Mouse (Mus musculus): ENCODE results near the gene Cdh4. TPM values are rescaled to one million over a fixed set of nuclear protein-coding genes. Genes with fewer than 3 reads are reported as not detected.

Cdh4 gene
- polyA plus RNA-seq, 1 experiment: not detected

DNA sequence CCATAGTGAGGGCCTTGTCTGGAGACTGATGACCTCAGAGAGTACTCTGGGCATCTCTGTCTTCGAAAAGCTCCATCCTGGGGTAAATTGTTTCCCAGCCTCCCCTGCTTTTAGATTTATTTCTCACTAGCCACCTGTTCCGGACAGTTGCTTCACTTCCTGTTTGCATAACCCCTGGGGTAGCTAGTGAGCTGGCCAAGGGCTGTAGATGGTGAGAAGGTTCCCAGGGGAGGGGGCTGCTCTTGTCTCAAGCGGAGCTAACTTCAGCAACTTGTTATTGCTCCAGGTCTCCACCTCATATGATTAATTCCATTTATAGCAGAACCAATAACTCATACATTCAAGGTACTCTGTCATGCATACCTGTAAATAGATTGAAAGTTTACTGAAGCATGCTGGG lies 16.6 kb upstream of the Cdh4 start:
- TF ChIP-seq CEBPB (IDR thresholded peaks at IDR 0.05; ENCODE audit: insufficient read depth, poor library complexity, severe bottlenecking): no peak
- no peak for TF ChIP-seq MYOD1 (IDR thresholded peaks at IDR 0.05; ENCODE audit: control insufficient read depth in 1 of 3, insufficient read length in 2 of 3, low read depth in 2 of 3)
- no peak for TF ChIP-seq REST (IDR thresholded peaks at IDR 0.05; ENCODE audit: insufficient read depth, insufficient read length)
- Histone ChIP-seq H3K79me2 (ENCODE audit: control insufficient read depth, insufficient read depth) (no peaks in the 10 kb centered on the region), H3K36me3 (ENCODE audit: control insufficient read depth, insufficient read depth) (no peaks in the 10 kb centered on the region), H3K4me3 (no peak overlapping the region), H3K4me2 (ENCODE audit: low read depth) (no peak overlapping the region), H3ac (ENCODE audit: control insufficient read depth, insufficient read length) (no peak overlapping the region), H3K27me3 (ENCODE audit: control insufficient read depth, insufficient read depth, insufficient read length) (no peaks in the 10 kb centered on the region)

DNA sequence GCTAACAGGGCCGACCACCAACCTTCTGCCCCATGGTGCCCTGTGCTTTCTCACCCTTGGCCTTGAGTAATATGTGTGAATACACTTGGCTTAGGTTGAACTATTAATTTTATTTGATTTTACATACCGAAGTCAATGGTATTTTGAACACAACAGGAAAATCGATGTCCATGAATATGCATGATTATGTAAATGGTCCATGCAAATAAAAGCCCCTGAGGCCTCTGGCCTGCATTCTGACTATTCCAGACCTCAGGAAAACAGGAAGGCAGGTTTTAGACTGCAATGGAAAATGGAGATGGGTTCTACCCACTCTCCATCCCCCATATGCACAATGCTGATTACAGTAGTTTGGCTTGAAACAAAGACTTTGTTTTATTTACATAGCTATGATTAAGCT lies 13.3 kb upstream of the Cdh4 start:
- H3K4me2 ChIP-seq (ENCODE audit: low read depth): no peak overlapping the region
- H3K36me3 ChIP-seq (ENCODE audit: control insufficient read depth, insufficient read depth): no peaks in the 10 kb centered on the region
- no peaks in the 10 kb centered on the region for H3K27me3 ChIP-seq (ENCODE audit: control insufficient read depth, insufficient read depth, insufficient read length)
- H3K4me3 ChIP-seq: no peak overlapping the region
- H3ac ChIP-seq (ENCODE audit: control insufficient read depth, insufficient read length): no peak overlapping the region
- no peak for TF ChIP-seq USF1 (IDR thresholded peaks at IDR 0.05; ENCODE audit: low read depth)
- TF ChIP-seq SRF (IDR thresholded peaks at IDR 0.05; ENCODE audit: control insufficient read depth, insufficient read length, low read depth): no peak
- no peak for TF ChIP-seq REST (IDR thresholded peaks at IDR 0.05; ENCODE audit: insufficient read depth, insufficient read length)
- no peak for TF ChIP-seq TCF3 (IDR thresholded peaks at IDR 0.05; ENCODE audit: insufficient read length, low read depth)
- no peak for TF ChIP-seq E2F4 (IDR thresholded peaks at IDR 0.05; ENCODE audit: insufficient read depth)
- TF ChIP-seq CEBPB (IDR thresholded peaks at IDR 0.05; ENCODE audit: insufficient read depth, poor library complexity, severe bottlenecking): no peak
- TF ChIP-seq MYOG (IDR thresholded peaks at IDR 0.05; ENCODE audit: control insufficient read depth in 1 of 3, insufficient read depth in 1 of 3, insufficient read length in 2 of 3, low read depth in 2 of 3): no peak
- TF ChIP-seq MYOD1 (IDR thresholded peaks at IDR 0.05; ENCODE audit: control insufficient read depth in 1 of 3, insufficient read length in 2 of 3, low read depth in 2 of 3): no peak
- TF ChIP-seq TCF12 (IDR thresholded peaks at IDR 0.05; ENCODE audit: insufficient read depth, poor library complexity, severe bottlenecking): no peak
- TF ChIP-seq POLR2A (IDR thresholded peaks at IDR 0.05; ENCODE audit: insufficient read length, low read depth): no peak
- no peak for TF ChIP-seq MAX (IDR thresholded peaks at IDR 0.05; ENCODE audit: low read depth)
- no peak for TF ChIP-seq POLR2AphosphoS2 (IDR thresholded peaks at IDR 0.05; ENCODE audit: insufficient read length, low read depth)
- no peaks in the 10 kb centered on the region for H3K79me2 ChIP-seq (ENCODE audit: control insufficient read depth, insufficient read depth)

DNA sequence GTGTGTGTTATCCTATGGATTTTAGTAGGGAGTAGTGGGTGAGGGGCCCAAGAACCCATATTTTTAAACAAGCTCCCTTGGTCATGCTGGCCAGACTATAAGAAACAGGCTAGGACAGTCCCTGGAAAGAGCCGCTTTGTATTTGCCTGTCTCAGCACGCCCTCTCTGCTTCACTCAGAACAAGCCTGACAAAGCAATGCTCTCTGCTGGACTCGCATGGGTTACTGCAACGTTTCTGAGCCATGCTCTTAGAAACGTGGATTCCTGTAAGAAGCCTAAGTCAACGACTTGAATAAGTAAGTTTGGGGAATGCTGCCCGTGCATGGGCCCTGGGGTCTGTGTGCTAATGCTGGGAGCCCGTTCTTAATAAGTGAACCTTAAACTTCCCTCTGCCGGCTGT lies 2.1 kb upstream of the Cdh4 start:
- Histone ChIP-seq H3ac (ENCODE audit: control insufficient read depth, insufficient read length) (no peak overlapping the region), H3K36me3 (ENCODE audit: control insufficient read depth, insufficient read depth) (no peaks in the 10 kb centered on the region), H3K4me3 (no peak overlapping the region), H3K27me3 (ENCODE audit: control insufficient read depth, insufficient read depth, insufficient read length) (no peaks in the 10 kb centered on the region), H3K4me2 (ENCODE audit: low read depth) (no peak overlapping the region), H3K79me2 (ENCODE audit: control insufficient read depth, insufficient read depth) (no peaks in the 10 kb centered on the region)
- TF ChIP-seq POLR2AphosphoS2 (IDR thresholded peaks at IDR 0.05; ENCODE audit: insufficient read length, low read depth) (no peak), REST (IDR thresholded peaks at IDR 0.05; ENCODE audit: insufficient read depth, insufficient read length) (no peak), CEBPB (IDR thresholded peaks at IDR 0.05; ENCODE audit: insufficient read depth, poor library complexity, severe bottlenecking) (no peak), USF1 (IDR thresholded peaks at IDR 0.05; ENCODE audit: low read depth) (no peak), MYOG (IDR thresholded peaks at IDR 0.05; ENCODE audit: control insufficient read depth in 1 of 3, insufficient read depth in 1 of 3, insufficient read length in 2 of 3, low read depth in 2 of 3) (no peak), TCF12 (IDR thresholded peaks at IDR 0.05; ENCODE audit: insufficient read depth, poor library complexity, severe bottlenecking) (no peak), TCF3 (IDR thresholded peaks at IDR 0.05; ENCODE audit: insufficient read length, low read depth) (no peak), MYOD1 (IDR thresholded peaks at IDR 0.05; ENCODE audit: control insufficient read depth in 1 of 3, insufficient read length in 2 of 3, low read depth in 2 of 3) (no peak), POLR2A (IDR thresholded peaks at IDR 0.05; ENCODE audit: insufficient read length, low read depth) (no peak), E2F4 (IDR thresholded peaks at IDR 0.05; ENCODE audit: insufficient read depth) (no peak), SRF (IDR thresholded peaks at IDR 0.05; ENCODE audit: control insufficient read depth, insufficient read length, low read depth) (no peak), MAX (IDR thresholded peaks at IDR 0.05; ENCODE audit: low read depth) (no peak)

DNA sequence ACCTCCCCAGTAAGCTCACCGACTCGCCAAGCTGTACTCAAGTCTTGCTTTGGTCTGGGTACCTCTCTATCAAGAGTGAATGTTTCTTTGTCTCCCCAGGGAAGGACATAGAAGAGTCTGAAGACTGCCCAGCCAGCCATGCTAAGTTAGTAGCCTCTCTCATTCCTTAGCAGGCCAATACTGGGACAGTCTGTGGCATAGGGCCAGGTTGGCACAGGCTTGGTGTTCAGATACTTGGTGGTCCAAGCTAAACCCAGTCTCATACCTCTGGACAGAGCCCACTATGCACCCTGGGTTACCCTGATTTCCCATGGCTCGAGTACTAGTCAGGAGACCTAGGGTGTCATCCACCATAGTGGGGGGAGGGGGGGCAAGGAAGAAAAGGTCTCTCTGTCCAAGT lies 1.1 kb upstream of the Cdh4 start:
- no peak overlapping the region for H3K4me3 ChIP-seq
- no peak overlapping the region for H3K4me2 ChIP-seq (ENCODE audit: low read depth)
- no peak for TF ChIP-seq USF1 (IDR thresholded peaks at IDR 0.05; ENCODE audit: low read depth)
- TF ChIP-seq MYOD1 (IDR thresholded peaks at IDR 0.05; ENCODE audit: control insufficient read depth in 1 of 3, insufficient read length in 2 of 3, low read depth in 2 of 3): no peak
- TF ChIP-seq E2F4 (IDR thresholded peaks at IDR 0.05; ENCODE audit: insufficient read depth): no peak
- TF ChIP-seq TCF12 (IDR thresholded peaks at IDR 0.05; ENCODE audit: insufficient read depth, poor library complexity, severe bottlenecking): no peak
- TF ChIP-seq MYOG (IDR thresholded peaks at IDR 0.05; ENCODE audit: control insufficient read depth in 1 of 3, insufficient read depth in 1 of 3, insufficient read length in 2 of 3, low read depth in 2 of 3): no peak
- no peak for TF ChIP-seq POLR2A (IDR thresholded peaks at IDR 0.05; ENCODE audit: insufficient read length, low read depth)
- TF ChIP-seq REST (IDR thresholded peaks at IDR 0.05; ENCODE audit: insufficient read depth, insufficient read length): no peak
- no peak for TF ChIP-seq SRF (IDR thresholded peaks at IDR 0.05; ENCODE audit: control insufficient read depth, insufficient read length, low read depth)
- no peak for TF ChIP-seq MAX (IDR thresholded peaks at IDR 0.05; ENCODE audit: low read depth)
- TF ChIP-seq CEBPB (IDR thresholded peaks at IDR 0.05; ENCODE audit: insufficient read depth, poor library complexity, severe bottlenecking): no peak
- no peak for TF ChIP-seq POLR2AphosphoS2 (IDR thresholded peaks at IDR 0.05; ENCODE audit: insufficient read length, low read depth)
- no peak for TF ChIP-seq TCF3 (IDR thresholded peaks at IDR 0.05; ENCODE audit: insufficient read length, low read depth)
- no peaks in the 10 kb centered on the region for H3K27me3 ChIP-seq (ENCODE audit: control insufficient read depth, insufficient read depth, insufficient read length)
- H3ac ChIP-seq (ENCODE audit: control insufficient read depth, insufficient read length): no peak overlapping the region
- no peaks in the 10 kb centered on the region for H3K36me3 ChIP-seq (ENCODE audit: control insufficient read depth, insufficient read depth)
- H3K79me2 ChIP-seq (ENCODE audit: control insufficient read depth, insufficient read depth): no peaks in the 10 kb centered on the region

DNA sequence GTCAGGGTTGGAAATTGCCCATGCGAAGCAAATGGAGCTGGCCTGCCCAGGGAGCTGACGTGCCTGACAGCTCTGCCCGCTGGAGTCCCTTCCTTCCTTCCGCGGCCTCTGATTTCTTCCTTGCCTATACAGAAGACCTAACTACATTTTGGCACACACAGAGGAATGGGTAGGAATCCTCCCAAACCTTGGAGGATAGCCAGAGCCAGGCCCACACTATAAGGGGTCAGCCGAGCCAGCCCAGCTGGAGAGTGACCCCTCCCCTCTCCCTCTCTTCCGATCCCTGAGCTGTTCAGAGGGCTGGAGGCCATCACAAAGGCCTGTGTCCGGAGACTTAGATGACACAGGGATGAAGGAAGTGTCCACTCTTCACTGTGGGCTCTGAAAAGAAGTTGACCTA lies 514 bp upstream of the Cdh4 start:
- no peak for TF ChIP-seq MYOG (IDR thresholded peaks at IDR 0.05; ENCODE audit: control insufficient read depth in 1 of 3, insufficient read depth in 1 of 3, insufficient read length in 2 of 3, low read depth in 2 of 3)
- no peak for TF ChIP-seq REST (IDR thresholded peaks at IDR 0.05; ENCODE audit: insufficient read depth, insufficient read length)
- TF ChIP-seq POLR2A (IDR thresholded peaks at IDR 0.05; ENCODE audit: insufficient read length, low read depth): no peak
- no peak for TF ChIP-seq USF1 (IDR thresholded peaks at IDR 0.05; ENCODE audit: low read depth)
- TF ChIP-seq CEBPB (IDR thresholded peaks at IDR 0.05; ENCODE audit: insufficient read depth, poor library complexity, severe bottlenecking): no peak
- no peak for TF ChIP-seq MYOD1 (IDR thresholded peaks at IDR 0.05; ENCODE audit: control insufficient read depth in 1 of 3, insufficient read length in 2 of 3, low read depth in 2 of 3)
- TF ChIP-seq POLR2AphosphoS2 (IDR thresholded peaks at IDR 0.05; ENCODE audit: insufficient read length, low read depth): no peak
- TF ChIP-seq E2F4 (IDR thresholded peaks at IDR 0.05; ENCODE audit: insufficient read depth): no peak
- TF ChIP-seq TCF12 (IDR thresholded peaks at IDR 0.05; ENCODE audit: insufficient read depth, poor library complexity, severe bottlenecking): no peak
- no peak for TF ChIP-seq SRF (IDR thresholded peaks at IDR 0.05; ENCODE audit: control insufficient read depth, insufficient read length, low read depth)
- TF ChIP-seq TCF3 (IDR thresholded peaks at IDR 0.05; ENCODE audit: insufficient read length, low read depth): no peak
- TF ChIP-seq MAX (IDR thresholded peaks at IDR 0.05; ENCODE audit: low read depth): no peak
- Histone ChIP-seq H3K79me2 (ENCODE audit: control insufficient read depth, insufficient read depth) (no peaks in the 10 kb centered on the region), H3K36me3 (ENCODE audit: control insufficient read depth, insufficient read depth) (no peaks in the 10 kb centered on the region), H3K4me3 (no peak overlapping the region), H3K27me3 (ENCODE audit: control insufficient read depth, insufficient read depth, insufficient read length) (no peaks in the 10 kb centered on the region), H3ac (ENCODE audit: control insufficient read depth, insufficient read length) (no peak overlapping the region), H3K4me2 (ENCODE audit: low read depth) (no peak overlapping the region)

Measured in myocyte (in vitro differentiated cells).